Mouse (Mus musculus): ENCODE data around the gene Smad6. TPM values are rescaled to one million over a fixed set of nuclear protein-coding genes. Genes with fewer than 3 reads are reported as not detected.
A peak's percentile ranks its signal among the peaks of the same experiment; 100 is the strongest.

Smad6 gene
- polyA plus RNA-seq, 1 experiment from 2014 or later = 1.5 TPM

- Histone ChIP-seq H3K27ac (no peak overlapping the region), H3K4me3 (no peak overlapping the region), H3K9me3 (no peaks in the 10 kb centered on the region), H3K36me3 (replicated peaks) (no peaks in the 10 kb centered on the region), H3K4me1 (peaks cover 12% of the 10 kb centered on the region), H3K4me2 (peak overlapping the region; percentile 8; the same call in 1 of the 2 replicates), H3K9ac (no peak overlapping the region), H3K27me3 (replicated peaks) (no peaks in the 10 kb centered on the region)
- 10% methylated on average over 18 of the region's 18 CpGs for WGBS
- no peak for ATAC-seq (replicated peaks)
Measured at GRCm38 (mm10) chr9:63980179-63981086, 41.4 kb downstream of the Smad6 start.

- ATAC-seq (replicated peaks) = no peak
- no peak overlapping the region for H3K4me3 ChIP-seq
- no peak overlapping the region for H3K9ac ChIP-seq
- no peak overlapping the region for H3K4me2 ChIP-seq
- peaks cover 15% of the 10 kb centered on the region for H3K4me1 ChIP-seq
- 84% methylated on average over 2 of the region's 2 CpGs for WGBS
- no peaks in the 10 kb centered on the region for H3K27me3 ChIP-seq (replicated peaks)
- H3K27ac ChIP-seq = no peak overlapping the region
- H3K9me3 ChIP-seq = no peaks in the 10 kb centered on the region
- no peaks in the 10 kb centered on the region for H3K36me3 ChIP-seq (replicated peaks)
Measured at GRCm38 (mm10) chr9:63979275-63979674, 42.6 kb downstream of the Smad6 start.

GRCm38 (mm10) chr9:63978682-63979081, 43.2 kb downstream of the Smad6 start:
- H3K4me2 ChIP-seq = no peak overlapping the region
- H3K36me3 ChIP-seq (replicated peaks) = no peaks in the 10 kb centered on the region
- 87% methylated on average over 7 of the region's 7 CpGs for WGBS
- no peak overlapping the region for H3K27ac ChIP-seq
- peaks cover 18% of the 10 kb centered on the region for H3K4me1 ChIP-seq
- H3K9ac ChIP-seq = no peak overlapping the region
- H3K27me3 ChIP-seq (replicated peaks) = no peaks in the 10 kb centered on the region
- no peak overlapping the region for H3K4me3 ChIP-seq
- H3K9me3 ChIP-seq = no peaks in the 10 kb centered on the region
- no peak for ATAC-seq (replicated peaks)

- Histone ChIP-seq H3K9ac (no peak overlapping the region), H3K9me3 (no peaks in the 10 kb centered on the region), H3K36me3 (replicated peaks) (no peaks in the 10 kb centered on the region), H3K27me3 (replicated peaks) (no peaks in the 10 kb centered on the region), H3K27ac (no peak overlapping the region), H3K4me3 (no peak overlapping the region), H3K4me1 (peaks cover 18% of the 10 kb centered on the region), H3K4me2 (0 out of 2 replicates have a peak overlapping the region, but pooled peaks have one; percentile 3)
- peak; percentile 42; the same call in 1 of the 2 replicates for ATAC-seq (replicated peaks)
- WGBS = 20% methylated on average over 11 of the region's 11 CpGs
Measured at GRCm38 (mm10) chr9:63975996-63976395, 45.9 kb downstream of the Smad6 start.

- peaks cover 6% of the 10 kb centered on the region; the same call in 1 of the 2 replicates for H3K4me1 ChIP-seq
- H3K9me3 ChIP-seq = no peaks in the 10 kb centered on the region
- no peaks in the 10 kb centered on the region for H3K27me3 ChIP-seq (replicated peaks)
- ATAC-seq (replicated peaks) = no peak
- no peak overlapping the region for H3K4me2 ChIP-seq
- no peaks in the 10 kb centered on the region for H3K36me3 ChIP-seq (replicated peaks)
- no peak overlapping the region for H3K27ac ChIP-seq
- H3K4me3 ChIP-seq = no peak overlapping the region
- H3K9ac ChIP-seq = no peak overlapping the region
- 55% methylated on average over 13 of the region's 13 CpGs for WGBS
Measured at GRCm38 (mm10) chr9:63974258-63975023, 47.4 kb downstream of the Smad6 start.

GRCm38 (mm10) chr9:63973662-63974190, 48.1 kb downstream of the Smad6 start:
- ATAC-seq (replicated peaks) = no peak
- Histone ChIP-seq H3K27ac (no peak overlapping the region), H3K27me3 (replicated peaks) (no peaks in the 10 kb centered on the region), H3K4me1 (peaks cover 6% of the 10 kb centered on the region; the same call in 1 of the 2 replicates), H3K4me3 (no peak overlapping the region), H3K9me3 (no peaks in the 10 kb centered on the region), H3K36me3 (replicated peaks) (no peaks in the 10 kb centered on the region), H3K4me2 (no peak overlapping the region), H3K9ac (no peak overlapping the region)
- 53% methylated on average over 14 of the region's 14 CpGs for WGBS

GRCm38 (mm10) chr9:63972576-63973290, 49.1 kb downstream of the Smad6 start:
- Histone ChIP-seq H3K36me3 (replicated peaks) (no peaks in the 10 kb centered on the region), H3K4me3 (no peak overlapping the region), H3K9ac (no peak overlapping the region), H3K4me1 (peaks cover 10% of the 10 kb centered on the region; the same call in 1 of the 2 replicates), H3K9me3 (no peaks in the 10 kb centered on the region), H3K27me3 (replicated peaks) (no peaks in the 10 kb centered on the region), H3K27ac (no peak overlapping the region), H3K4me2 (no peak overlapping the region)
- 94% methylated on average over 11 of the region's 11 CpGs for WGBS
- no peak for ATAC-seq (replicated peaks)

GRCm38 (mm10) chr9:63971557-63971956, 50.3 kb downstream of the Smad6 start:
- Histone ChIP-seq H3K27ac (no peak overlapping the region), H3K4me3 (no peak overlapping the region), H3K9ac (no peak overlapping the region), H3K9me3 (no peaks in the 10 kb centered on the region), H3K27me3 (replicated peaks) (no peaks in the 10 kb centered on the region), H3K4me1 (peaks cover 10% of the 10 kb centered on the region; the same call in 1 of the 2 replicates), H3K36me3 (replicated peaks) (no peaks in the 10 kb centered on the region), H3K4me2 (no peak overlapping the region)
- no peak for ATAC-seq (replicated peaks)
- 76% methylated on average over 4 of the region's 4 CpGs for WGBS

- Histone ChIP-seq H3K4me1 (peaks cover 12% of the 10 kb centered on the region; the same call in 1 of the 2 replicates), H3K4me3 (no peak overlapping the region), H3K27ac (no peak overlapping the region), H3K9me3 (no peaks in the 10 kb centered on the region), H3K4me2 (no peak overlapping the region), H3K27me3 (replicated peaks) (no peaks in the 10 kb centered on the region), H3K36me3 (replicated peaks) (no peaks in the 10 kb centered on the region), H3K9ac (no peak overlapping the region)
- ATAC-seq (replicated peaks) = no peak
- 88% methylated on average over 6 of the region's 6 CpGs for WGBS
Measured at GRCm38 (mm10) chr9:63970836-63971235, 51.0 kb downstream of the Smad6 start.

- Histone ChIP-seq H3K27me3 (replicated peaks) (no peaks in the 10 kb centered on the region), H3K9me3 (no peaks in the 10 kb centered on the region), H3K9ac (no peak overlapping the region), H3K27ac (no peak overlapping the region), H3K4me1 (peaks cover 17% of the 10 kb centered on the region; the same call in 1 of the 2 replicates), H3K36me3 (replicated peaks) (no peaks in the 10 kb centered on the region), H3K4me3 (no peak overlapping the region), H3K4me2 (no peak overlapping the region)
- WGBS = 84% methylated on average over 12 of the region's 12 CpGs
- no peak for ATAC-seq (replicated peaks)
Measured at GRCm38 (mm10) chr9:63970388-63970787, 51.5 kb downstream of the Smad6 start.

- Histone ChIP-seq H3K4me3 (no peak overlapping the region), H3K27me3 (replicated peaks) (no peaks in the 10 kb centered on the region), H3K4me1 (peaks cover 16% of the 10 kb centered on the region; the same call in 1 of the 2 replicates), H3K36me3 (replicated peaks) (no peaks in the 10 kb centered on the region), H3K9ac (no peak overlapping the region), H3K4me2 (no peak overlapping the region), H3K27ac (no peak overlapping the region), H3K9me3 (no peaks in the 10 kb centered on the region)
- 86% methylated on average over 10 of the region's 10 CpGs for WGBS
- no peak for ATAC-seq (replicated peaks)
Measured at GRCm38 (mm10) chr9:63969467-63969866, 52.4 kb downstream of the Smad6 start.
